Mouse (Mus musculus) neural tube, embryonic 11.5 days (tissue): ENCODE results near the gene Prss33. TPM values are rescaled to one million over a fixed set of nuclear protein-coding genes. Genes with fewer than 3 reads are reported as not detected.

Experiments used
- ATAC-seq: fragments of 200-750 bp; cut with Nextera tagmentation; 2 replicates; pipeline ENCODE4 v1.8.0; 2017; ENCODE audit warnings: moderate number of reproducible peaks, mild to moderate bottlenecking, moderate TSS enrichment, moderate library complexity; ENCODE audit not compliant: insufficient read depth, low FRiP score, low TSS enrichment
- DNase-seq: peaks from one replicate; pipeline ENCODE4 v3.0.0-alpha.2; 2015; ENCODE audit warnings: low spot score
- H3K27ac ChIP-seq: fragments of 300-500 bp; sonication (generic); 2 replicates; pipeline ENCODE4 v1.5.1; 2014; ENCODE audit warnings: low read depth, mild to moderate bottlenecking, low read length
- H3K27me3 ChIP-seq: fragments of 300-500 bp; sonication (generic); 2 replicates; pipeline ENCODE4 v1.6.1; 2014; ENCODE audit warnings: mild to moderate bottlenecking, low read length, mixed read lengths; ENCODE audit not compliant: control insufficient read depth, insufficient read depth
- H3K36me3 ChIP-seq: fragments of 300-500 bp; sonication (generic); 2 replicates; pipeline ENCODE4 v1.6.1; 2014; ENCODE audit warnings: mild to moderate bottlenecking, low read length, moderate library complexity, mixed read lengths; ENCODE audit not compliant: control insufficient read depth, insufficient read depth
- H3K4me1 ChIP-seq: fragments of 300-500 bp; sonication (generic); 2 replicates; pipeline ENCODE4 v1.6.1; 2014; ENCODE audit warnings: low read length, mixed read lengths; ENCODE audit not compliant: control insufficient read depth, insufficient read depth
- H3K4me2 ChIP-seq: fragments of 300-500 bp; sonication (generic); 2 replicates; pipeline ENCODE4 v1.6.1; 2014; ENCODE audit warnings: low read depth, mild to moderate bottlenecking, moderate library complexity
- H3K4me3 ChIP-seq: fragments of 300-500 bp; sonication (generic); 2 replicates; pipeline ENCODE4 v1.5.1; 2014; ENCODE audit warnings: low read depth, low read length
- H3K9ac ChIP-seq: fragments of 300-500 bp; sonication (generic); 2 replicates; pipeline ENCODE4 v1.6.1; 2014; ENCODE audit warnings: mild to moderate bottlenecking, low read length
- H3K9me3 ChIP-seq: fragments of 300-500 bp; sonication (generic); 2 replicates; pipeline ENCODE4 v1.6.1; 2016; ENCODE audit warnings: low read length; ENCODE audit not compliant: control insufficient read depth
- WGBS: fragments of 180-500 bp; shearing (Covaris S2); extraction: QIAGEN DNeasy Blood & Tissue Kit; methylation state at CpG from one replicate; pipeline ENCODE4 v1.1.7; 2014; 5-methylcytosine and 5-hydroxymethylcytosine counted together
- polyA plus RNA-seq: library from polyadenylated mRNA; unstranded; fragments of >200 nt; fragmentation: Nextera tagmentation; extraction: Ambion mirVana; gene quantifications from 2 replicates; pipeline ENCODE4 v1.2.1, GENCODE M21; 2014

Gene Prss33
- polyA plus RNA-seq, 1 experiment from 2014 or later = not detected

DNA sequence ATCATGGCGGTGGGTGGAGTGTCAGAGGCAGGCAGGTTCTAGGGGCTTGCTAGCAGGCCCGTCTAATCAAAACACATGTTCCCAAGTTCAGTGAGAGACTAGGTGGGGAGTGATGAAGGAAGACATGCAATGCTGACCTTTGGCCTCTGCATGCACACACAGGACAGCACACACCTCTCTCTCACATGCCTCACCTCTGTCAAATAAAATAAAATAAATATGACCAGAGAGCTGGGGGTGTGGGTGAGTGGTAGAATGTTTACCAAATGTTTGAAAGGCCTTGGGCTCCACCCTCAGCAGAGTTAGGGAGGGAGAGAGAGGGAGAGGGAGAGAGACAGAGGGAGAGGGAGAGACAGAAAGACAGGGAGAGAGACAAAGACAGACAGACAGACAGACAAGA lies 22.1 kb upstream of the Prss33 start:
- 78% methylated on average over 2 of the region's 2 CpGs for WGBS
- Histone ChIP-seq H3K27ac (no peak overlapping the region), H3K4me1 (no peaks in the 10 kb centered on the region)

DNA sequence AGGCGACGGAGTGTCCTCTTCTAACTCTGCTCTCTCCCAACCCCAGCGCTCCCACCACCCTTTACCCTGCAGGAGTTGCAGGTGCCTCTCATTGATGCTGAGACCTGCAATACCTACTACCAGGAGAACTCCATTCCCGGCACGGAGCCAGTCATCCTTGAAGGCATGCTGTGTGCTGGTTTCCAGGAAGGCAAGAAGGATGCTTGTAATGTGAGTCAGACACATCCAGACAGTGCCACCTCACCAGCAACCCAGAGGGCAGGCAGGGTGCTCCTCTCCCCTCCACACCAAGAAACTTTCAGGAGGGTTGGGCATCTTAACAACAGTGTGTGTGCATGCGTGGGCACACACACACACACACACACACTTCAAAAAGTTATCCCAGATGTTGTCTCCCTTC lies 21.3 kb upstream of the Prss33 start:
- Histone ChIP-seq H3K9me3 (no peaks in the 10 kb centered on the region), H3K4me3 (no peak overlapping the region), H3K27me3 (no peaks in the 10 kb centered on the region), H3K9ac (no peak overlapping the region), H3K36me3 (no peaks in the 10 kb centered on the region), H3K4me1 (no peaks in the 10 kb centered on the region), H3K27ac (no peak overlapping the region), H3K4me2 (no peak overlapping the region)
- DNase-seq (no peak), ATAC-seq (no peak)
- 80% methylated on average over 6 of the region's 6 CpGs for WGBS

More for the DNA sequence above, 22.1 kb upstream of the Prss33 start:
- Histone ChIP-seq H3K27me3 (no peaks in the 10 kb centered on the region), H3K4me2 (no peak overlapping the region), H3K9ac (no peak overlapping the region), H3K36me3 (no peaks in the 10 kb centered on the region), H3K9me3 (no peaks in the 10 kb centered on the region), H3K4me3 (no peak overlapping the region)
- DNase-seq (no peak), ATAC-seq (no peak)

DNA sequence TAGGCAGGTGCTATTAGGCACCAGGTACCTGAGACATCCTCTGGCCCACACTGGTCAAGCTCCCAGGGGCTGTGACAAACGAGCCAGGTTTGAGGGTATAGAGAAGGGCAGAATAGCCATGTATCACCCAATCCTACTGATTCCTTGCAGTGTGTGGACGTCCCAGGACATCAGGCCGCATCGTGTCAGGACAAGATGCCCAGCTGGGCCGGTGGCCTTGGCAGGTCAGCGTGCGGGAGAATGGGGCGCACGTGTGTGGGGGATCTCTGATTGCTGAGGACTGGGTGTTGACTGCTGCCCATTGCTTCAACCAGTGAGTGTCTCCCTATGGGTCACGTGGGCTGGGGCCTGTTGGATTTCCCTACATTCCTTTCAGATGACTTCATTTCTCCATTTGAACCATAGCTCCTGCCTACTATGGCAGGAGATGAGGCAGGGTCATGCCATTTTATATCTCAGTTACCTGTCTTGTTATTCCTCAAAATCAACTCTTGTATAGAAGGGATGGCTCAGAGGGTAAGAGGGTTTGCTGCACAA lies 18.4 kb upstream of the Prss33 start:
- H3K27me3 ChIP-seq = no peaks in the 10 kb centered on the region
- no peak overlapping the region for H3K4me2 ChIP-seq
- DNase-seq (no peak), ATAC-seq (no peak)
- no peaks in the 10 kb centered on the region for H3K36me3 ChIP-seq
- no peak overlapping the region for H3K27ac ChIP-seq
- no peaks in the 10 kb centered on the region for H3K9me3 ChIP-seq
- H3K4me3 ChIP-seq = no peak overlapping the region
- no peak overlapping the region for H3K9ac ChIP-seq
- WGBS = 90% methylated on average over 10 of the region's 10 CpGs
- H3K4me1 ChIP-seq = no peaks in the 10 kb centered on the region

DNA sequence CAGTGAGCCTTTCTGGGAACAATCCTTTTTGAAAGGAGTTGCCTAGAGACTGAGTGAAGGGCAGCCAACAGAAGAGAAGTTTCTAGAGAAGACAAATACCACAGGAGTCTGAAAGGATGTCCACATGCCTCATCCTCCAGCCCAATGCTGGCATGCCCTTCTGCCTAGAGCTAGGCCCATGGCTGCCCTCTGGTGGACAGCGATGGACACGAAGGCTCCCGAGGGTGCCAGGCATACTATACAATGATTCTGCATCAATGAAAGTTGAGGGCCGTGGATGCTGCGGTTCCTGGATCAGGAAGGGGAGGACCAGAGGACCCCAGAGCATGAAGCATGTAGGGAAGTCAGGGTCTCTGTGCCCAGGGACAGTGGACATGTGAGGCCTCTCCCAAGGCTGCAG lies 17.4 kb upstream of the Prss33 start:
- Histone ChIP-seq H3K27me3 (no peaks in the 10 kb centered on the region), H3K4me1 (no peaks in the 10 kb centered on the region), H3K9me3 (no peaks in the 10 kb centered on the region), H3K36me3 (no peaks in the 10 kb centered on the region), H3K27ac (no peak overlapping the region), H3K9ac (no peak overlapping the region), H3K4me3 (no peak overlapping the region), H3K4me2 (no peak overlapping the region)
- WGBS = 44% methylated on average over 5 of the region's 5 CpGs
- ATAC-seq (peak; percentile 53; the same call in 1 of the 2 replicates), DNase-seq (peak; percentile 71)

DNA sequence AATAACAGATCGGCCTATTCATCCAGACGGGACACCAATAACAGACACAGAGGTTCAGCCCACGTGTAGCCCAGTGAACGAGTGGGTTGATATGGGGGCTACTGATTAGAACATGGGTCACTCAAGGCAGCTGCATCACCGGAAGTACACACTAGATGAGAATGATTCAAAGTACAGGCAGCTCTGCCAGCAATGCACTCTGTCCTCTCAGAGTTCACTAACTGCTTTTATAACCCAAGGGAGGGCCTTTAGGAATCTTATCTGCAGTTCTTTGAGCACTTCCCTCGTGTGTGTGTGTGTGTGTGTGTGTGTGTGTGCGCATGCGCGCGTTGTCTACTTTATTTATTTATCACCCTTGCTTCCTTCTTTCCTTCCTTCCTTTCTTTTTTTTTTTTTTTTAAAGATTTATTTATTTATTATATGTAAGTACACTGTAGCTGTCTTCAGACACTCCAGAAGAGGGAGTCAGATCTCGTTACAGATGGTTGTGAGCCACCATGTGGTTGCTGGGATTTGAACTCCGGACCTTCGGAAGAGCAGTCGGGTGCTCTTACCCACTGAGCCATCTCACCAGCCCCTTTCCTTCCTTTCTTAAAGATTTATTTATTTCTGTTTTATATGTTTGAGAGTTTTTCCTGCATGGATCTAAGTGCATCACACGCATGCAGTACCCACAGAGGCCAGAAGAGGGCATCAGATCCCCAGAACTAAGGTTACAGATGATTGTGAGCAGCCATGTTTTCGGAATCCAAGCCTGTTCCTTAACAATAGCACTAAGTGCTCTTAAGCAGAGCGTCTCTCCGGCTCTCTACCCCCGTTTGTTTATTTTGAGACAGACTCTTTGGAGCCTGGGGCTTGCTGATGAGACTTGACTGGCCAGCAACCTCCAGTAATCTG lies 15.2 kb upstream of the Prss33 start:
- H3K27me3 ChIP-seq = no peaks in the 10 kb centered on the region
- H3K9ac ChIP-seq = no peak overlapping the region
- H3K4me1 ChIP-seq = no peaks in the 10 kb centered on the region
- H3K4me2 ChIP-seq = no peak overlapping the region
- no peak overlapping the region for H3K27ac ChIP-seq
- 64% methylated on average over 18 of the region's 19 CpGs for WGBS
- DNase-seq (peak; percentile 77), ATAC-seq (no peak)
- H3K9me3 ChIP-seq = no peaks in the 10 kb centered on the region
- H3K4me3 ChIP-seq = no peak overlapping the region
- no peaks in the 10 kb centered on the region for H3K36me3 ChIP-seq

DNA sequence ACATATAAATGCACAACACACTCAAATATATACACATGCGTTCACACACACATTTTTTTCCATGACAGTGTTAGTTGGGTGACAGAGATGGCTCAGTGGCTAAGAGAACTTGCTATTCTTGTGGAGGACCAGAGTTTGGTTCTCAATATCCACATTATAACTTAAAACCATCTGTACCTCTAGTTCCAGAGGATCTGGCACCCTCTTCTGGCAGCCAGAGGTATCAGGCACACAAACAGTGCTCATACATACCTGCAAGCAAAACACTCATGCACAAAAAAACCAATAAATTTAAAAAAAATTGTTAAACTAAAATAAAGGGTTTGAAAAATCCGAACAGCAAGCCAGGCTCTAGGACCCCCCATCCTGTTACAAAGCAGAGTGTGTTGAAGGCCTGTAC lies 14.2 kb upstream of the Prss33 start:
- DNase-seq (no peak), ATAC-seq (no peak)
- Histone ChIP-seq H3K27ac (no peak overlapping the region), H3K4me3 (no peak overlapping the region), H3K27me3 (no peaks in the 10 kb centered on the region), H3K4me1 (no peaks in the 10 kb centered on the region), H3K4me2 (no peak overlapping the region), H3K9me3 (no peaks in the 10 kb centered on the region), H3K36me3 (no peaks in the 10 kb centered on the region), H3K9ac (no peak overlapping the region)
- 55% methylated on average over 2 of the region's 2 CpGs for WGBS

DNA sequence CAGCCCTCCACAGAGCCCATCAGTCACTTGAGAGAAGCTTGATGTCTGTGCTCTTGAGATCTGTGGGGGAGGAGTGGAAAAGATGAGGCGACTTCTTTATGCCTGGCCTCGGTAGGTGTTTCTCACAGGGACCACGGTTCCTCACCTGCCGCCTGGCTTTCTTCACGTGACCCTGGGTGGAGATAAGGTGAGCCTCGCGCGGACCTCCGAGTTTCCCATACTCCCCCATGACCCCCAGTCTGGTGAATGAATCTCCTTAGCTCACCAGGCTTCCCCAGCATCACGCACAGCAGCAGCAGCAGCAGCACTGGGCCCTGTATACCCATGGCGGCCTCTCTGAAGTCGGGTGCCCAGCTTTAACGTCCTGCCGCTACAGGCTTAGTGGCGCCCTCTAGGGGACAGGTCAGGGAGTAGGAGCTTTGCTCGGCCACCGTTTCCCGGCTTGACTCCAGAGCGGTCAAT lies 8.0 kb upstream of the Prss33 start, which contains the start of the genes Prss32 and Prss41:
TSS of gene Prss32 (plus strand) at position 44 of the 462 bp plus-strand sequence.
TSS of gene Prss41 (minus strand) at position 361 of the 462 bp plus-strand sequence.
- DNase-seq = peak; percentile 58
- H3K9ac ChIP-seq = no peak within 1 kb of the TSS; the same call in none of the 2 replicates
- no peak for ATAC-seq
- 10% methylated on average over 19 of the region's 19 CpGs for WGBS
- H3K4me2 ChIP-seq = peak within 1 kb of the TSS; percentile 33
- H3K27me3 ChIP-seq = no peaks in the 10 kb centered on the region
- no peak within 1 kb of the TSS for H3K27ac ChIP-seq
- no peaks in the 10 kb centered on the region for H3K36me3 ChIP-seq
- H3K4me1 ChIP-seq = no peaks in the 10 kb centered on the region
- no peak within 1 kb of the TSS for H3K4me3 ChIP-seq
- H3K9me3 ChIP-seq = no peaks in the 10 kb centered on the region

DNA sequence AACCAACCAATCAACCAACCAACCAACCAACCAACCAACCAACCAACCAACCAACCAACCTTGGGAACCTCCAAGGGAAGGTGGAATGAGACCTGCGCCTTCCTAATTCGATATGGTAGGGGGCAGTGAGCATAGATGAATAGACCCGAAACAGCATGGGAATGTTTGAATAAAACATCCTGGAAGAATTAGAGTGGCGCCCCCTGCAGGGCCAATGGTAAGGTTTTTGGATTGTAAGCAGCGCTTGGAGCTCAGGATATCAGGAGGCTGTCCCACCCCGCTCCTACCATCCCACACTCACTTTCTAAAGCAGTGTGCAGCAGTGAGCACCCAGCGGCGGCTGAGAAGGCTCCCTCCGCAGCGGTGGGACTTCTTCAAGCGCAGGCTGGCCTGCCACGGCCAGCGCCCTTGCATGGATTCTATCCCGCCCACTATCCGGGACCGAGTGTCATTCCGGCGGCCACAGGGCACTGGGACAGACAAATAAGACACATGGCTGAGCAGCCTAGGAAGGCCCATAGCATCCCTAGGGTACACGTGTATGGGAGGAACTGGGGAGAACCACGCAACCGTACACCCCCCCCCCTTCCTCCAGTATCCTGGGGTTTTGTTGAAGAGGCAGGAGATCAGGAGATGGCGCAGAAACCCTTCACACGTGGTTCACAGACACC lies 7.4 kb upstream of the Prss33 start:
- no peaks in the 10 kb centered on the region for H3K9me3 ChIP-seq
- no peak overlapping the region for H3K27ac ChIP-seq
- DNase-seq = no peak
- 43% methylated on average over 23 of the region's 23 CpGs for WGBS
- peak overlapping the region; percentile 33 for H3K4me2 ChIP-seq
- no peaks in the 10 kb centered on the region for H3K36me3 ChIP-seq
- 0 out of 2 replicates have a peak, but pooled peaks have one; percentile 13 for ATAC-seq
- H3K4me1 ChIP-seq = no peaks in the 10 kb centered on the region
- no peak overlapping the region; the same call in none of the 2 replicates for H3K9ac ChIP-seq
- no peaks in the 10 kb centered on the region for H3K27me3 ChIP-seq
- H3K4me3 ChIP-seq = no peak overlapping the region
